Mouse (Mus musculus) embryo, embryonic 10.5 days (tissue): ENCODE measurements around the gene Mxi1.

Experiments used
- DNase-seq: peaks from one replicate; pipeline ENCODE4 v3.0.0-alpha.2; 2015; ENCODE audit warnings: low spot score

Gene Mxi1

GRCm38 (mm10) chr19:53423341-53423753 is 113.0 kb downstream of the Mxi1 start:
- no peak for DNase-seq

GRCm38 (mm10) chr19:53423816-53424465 is 113.6 kb downstream of the Mxi1 start:
- no peak for DNase-seq

GRCm38 (mm10) chr19:53424629-53425028 is 114.3 kb downstream of the Mxi1 start:
- DNase-seq = no peak
